Mouse (Mus musculus) neural tube, embryonic 12.5 days (tissue): ENCODE measurements at regions not wholly inside any gene's neighbourhood (a gene's known extent, or its start where the extent isn't known, plus 50 kb on each side); places are given as distances from the start of the nearest gene placed in this dataset.

Source experiments
- ATAC-seq: fragments of 200-750 bp; cut with Nextera tagmentation; 2 replicates; pipeline ENCODE4 v1.8.0; 2017; ENCODE audit warnings: low read depth, mild to moderate bottlenecking, moderate TSS enrichment, moderate library complexity; ENCODE audit not compliant: low FRiP score
- H3K27ac ChIP-seq: fragments of 300-500 bp; sonication (generic); 2 replicates; pipeline ENCODE4 v1.5.1; 2016
- H3K27me3 ChIP-seq: fragments of 300-500 bp; sonication (generic); replicated peaks from 2 replicates; pipeline ENCODE4 v1.6.1; 2016; ENCODE audit warnings: mild to moderate bottlenecking
- H3K36me3 ChIP-seq: fragments of 300-500 bp; sonication (generic); 2 replicates; pipeline ENCODE4 v1.6.1; 2016; ENCODE audit warnings: mild to moderate bottlenecking
- H3K4me1 ChIP-seq: fragments of 300-500 bp; sonication (generic); 2 replicates; pipeline ENCODE4 v1.6.1; 2016
- H3K4me2 ChIP-seq: fragments of 300-500 bp; sonication (generic); replicated peaks from 2 replicates; pipeline ENCODE4 v1.6.1; 2016; ENCODE audit warnings: mild to moderate bottlenecking
- H3K4me3 ChIP-seq: fragments of 300-500 bp; sonication (generic); 2 replicates; pipeline ENCODE4 v1.5.1; 2016
- H3K9ac ChIP-seq: fragments of 300-500 bp; sonication (generic); 2 replicates; pipeline ENCODE4 v1.6.1; 2016; ENCODE audit warnings: mild to moderate bottlenecking
- H3K9me3 ChIP-seq: fragments of 300-500 bp; sonication (generic); 2 replicates; pipeline ENCODE4 v1.6.1; 2016; ENCODE audit warnings: mild to moderate bottlenecking
- WGBS: fragments of 180-500 bp; shearing (Covaris S2); methylation state at CpG from one replicate; pipeline ENCODE4 v1.1.7; 2016; 5-methylcytosine and 5-hydroxymethylcytosine counted together

GRCm38 (mm10) chr5:80178723-80179122 is 841.2 kb upstream of the Adgrl3 start:
- Histone ChIP-seq H3K27me3 (no peaks in the 10 kb centered on the region), H3K36me3 (no peaks in the 10 kb centered on the region), H3K27ac (no peak overlapping the region), H3K4me2 (no peak overlapping the region), H3K9me3 (no peaks in the 10 kb centered on the region), H3K4me3 (no peak overlapping the region), H3K9ac (no peak overlapping the region), H3K4me1 (no peaks in the 10 kb centered on the region)
- ATAC-seq = no peak
- 84% methylated on average over 3 of the region's 3 CpGs for WGBS

GRCm38 (mm10) chr5:80180280-80180679 is 839.7 kb upstream of the Adgrl3 start:
- H3K9me3 ChIP-seq = no peaks in the 10 kb centered on the region
- H3K36me3 ChIP-seq = no peaks in the 10 kb centered on the region
- H3K4me1 ChIP-seq = no peaks in the 10 kb centered on the region
- 51% methylated on average over 2 of the region's 2 CpGs for WGBS
- no peak overlapping the region for H3K4me3 ChIP-seq
- no peak overlapping the region for H3K27ac ChIP-seq
- ATAC-seq = no peak
- H3K4me2 ChIP-seq = no peak overlapping the region
- H3K9ac ChIP-seq = no peak overlapping the region
- H3K27me3 ChIP-seq = no peaks in the 10 kb centered on the region

- no peak overlapping the region for H3K4me3 ChIP-seq
- H3K27ac ChIP-seq = no peak overlapping the region
- H3K4me2 ChIP-seq = no peak overlapping the region
- ATAC-seq = no peak
- no peak overlapping the region for H3K9ac ChIP-seq
- H3K27me3 ChIP-seq = no peaks in the 10 kb centered on the region
- H3K9me3 ChIP-seq = no peaks in the 10 kb centered on the region
- 82% methylated on average over 3 of the region's 3 CpGs for WGBS
- no peaks in the 10 kb centered on the region for H3K4me1 ChIP-seq
- H3K36me3 ChIP-seq = no peaks in the 10 kb centered on the region
Observed at GRCm38 (mm10) chr5:80192418-80192817, 827.5 kb upstream of the Adgrl3 start.

- Histone ChIP-seq H3K9ac (no peak overlapping the region), H3K4me1 (no peaks in the 10 kb centered on the region), H3K36me3 (no peaks in the 10 kb centered on the region), H3K4me2 (no peak overlapping the region), H3K27me3 (no peaks in the 10 kb centered on the region), H3K4me3 (no peak overlapping the region), H3K9me3 (no peaks in the 10 kb centered on the region), H3K27ac (no peak overlapping the region)
- no peak for ATAC-seq
Observed at GRCm38 (mm10) chr5:80199626-80200025, 820.3 kb upstream of the Adgrl3 start.

- Histone ChIP-seq H3K27me3 (no peaks in the 10 kb centered on the region), H3K9me3 (no peaks in the 10 kb centered on the region), H3K4me1 (no peaks in the 10 kb centered on the region), H3K27ac (no peak overlapping the region), H3K9ac (no peak overlapping the region), H3K36me3 (no peaks in the 10 kb centered on the region), H3K4me3 (no peak overlapping the region), H3K4me2 (no peak overlapping the region)
- 67% methylated on average over 5 of the region's 5 CpGs for WGBS
- ATAC-seq = peak; percentile 68; the same call in 1 of the 2 replicates
Observed at GRCm38 (mm10) chr5:80248530-80249122, 771.3 kb upstream of the Adgrl3 start.

- H3K4me3 ChIP-seq = no peak overlapping the region
- no peak overlapping the region for H3K9ac ChIP-seq
- H3K27me3 ChIP-seq = no peaks in the 10 kb centered on the region
- H3K9me3 ChIP-seq = no peaks in the 10 kb centered on the region
- no peak overlapping the region for H3K4me2 ChIP-seq
- WGBS = 79% methylated on average over 2 of the region's 2 CpGs
- ATAC-seq = no peak
- no peaks in the 10 kb centered on the region for H3K4me1 ChIP-seq
- H3K27ac ChIP-seq = no peak overlapping the region
- H3K36me3 ChIP-seq = no peaks in the 10 kb centered on the region
Observed at GRCm38 (mm10) chr5:80251961-80252360, 768.0 kb upstream of the Adgrl3 start.

- H3K9ac ChIP-seq = no peak overlapping the region
- no peaks in the 10 kb centered on the region for H3K4me1 ChIP-seq
- no peaks in the 10 kb centered on the region for H3K36me3 ChIP-seq
- H3K9me3 ChIP-seq = no peaks in the 10 kb centered on the region
- no peaks in the 10 kb centered on the region for H3K27me3 ChIP-seq
- H3K27ac ChIP-seq = no peak overlapping the region
- no peak for ATAC-seq
- WGBS = 81% methylated on average over 9 of the region's 9 CpGs
- no peak overlapping the region for H3K4me2 ChIP-seq
- H3K4me3 ChIP-seq = no peak overlapping the region
Observed at GRCm38 (mm10) chr5:80255046-80255445, 764.9 kb upstream of the Adgrl3 start.

- Histone ChIP-seq H3K4me2 (no peak overlapping the region), H3K27ac (no peak overlapping the region), H3K27me3 (no peaks in the 10 kb centered on the region), H3K36me3 (no peaks in the 10 kb centered on the region), H3K4me3 (no peak overlapping the region), H3K4me1 (no peaks in the 10 kb centered on the region), H3K9me3 (no peaks in the 10 kb centered on the region), H3K9ac (no peak overlapping the region)
- no peak for ATAC-seq
- 48% methylated on average over 1 of the region's 1 CpGs for WGBS
Observed at GRCm38 (mm10) chr5:80274589-80274988, 745.3 kb upstream of the Adgrl3 start.

- H3K9ac ChIP-seq = no peak overlapping the region
- no peak overlapping the region for H3K4me2 ChIP-seq
- H3K27ac ChIP-seq = no peak overlapping the region
- no peaks in the 10 kb centered on the region for H3K27me3 ChIP-seq
- no peaks in the 10 kb centered on the region for H3K4me1 ChIP-seq
- ATAC-seq = no peak
- no peaks in the 10 kb centered on the region for H3K9me3 ChIP-seq
- no peak overlapping the region for H3K4me3 ChIP-seq
- no peaks in the 10 kb centered on the region for H3K36me3 ChIP-seq
- 93% methylated on average over 2 of the region's 2 CpGs for WGBS
Observed at GRCm38 (mm10) chr5:80275232-80275866, 744.6 kb upstream of the Adgrl3 start.
